Mouse (Mus musculus) MEL (cell line): ENCODE measurements around the gene Adgrv1. TPM values are rescaled to one million over a fixed set of nuclear protein-coding genes. Genes with fewer than 3 reads are reported as not detected.

Experiments
- DNase-seq: peaks from one replicate; pipeline ENCODE4 v3.0.0; 2011; ENCODE audit warnings: low read depth, low spot score
- H3K27ac ChIP-seq: 2 replicates; pipeline ENCODE4 v1.5.1; 2012; ENCODE audit warnings: low read depth, mild to moderate bottlenecking, control low read depth, low read length, moderate library complexity; ENCODE audit not compliant: control insufficient read depth
- H3K27me3 ChIP-seq, 2 experiments: fragments of 150-350 bp in 1 of 2; sonication (generic) in 1 of 2; 2 replicates each; pipeline ENCODE4 v1.6.1; 2012; ENCODE audit warnings: low read length in 2 of 2, mild to moderate bottlenecking in 2 of 2, improper control_type of control experiment in 1 of 2, moderate library complexity in 1 of 2; ENCODE audit not compliant: insufficient read depth in 2 of 2, control insufficient read depth in 1 of 2
- H3K36me3 ChIP-seq, 2 experiments: 2 replicates each; pipeline ENCODE4 v1.6.1; 2012 to 2014; ENCODE audit warnings: low read length in 2 of 2, improper control_type of control experiment in 1 of 2, inconsistent platforms in 1 of 2, mild to moderate bottlenecking in 1 of 2; ENCODE audit not compliant: insufficient read depth in 2 of 2, control insufficient read depth in 1 of 2
- H3K4me1 ChIP-seq, 2 experiments: fragments of 150-350 bp in 1 of 2; sonication (generic) in 1 of 2; 2 replicates each; pipeline ENCODE4 v1.6.1; 2012; ENCODE audit warnings: low read length in 2 of 2, improper control_type of control experiment in 1 of 2, mild to moderate bottlenecking in 1 of 2; ENCODE audit not compliant: insufficient read depth in 2 of 2, control insufficient read depth in 1 of 2
- H3K4me3 ChIP-seq, 2 experiments: fragments of 150-350 bp in 1 of 2; sonication (generic) in 1 of 2; 2 replicates each; pipeline ENCODE4 v1.5.1; 2012; ENCODE audit warnings: low read depth in 2 of 2, low read length in 2 of 2, mild to moderate bottlenecking in 2 of 2, moderate library complexity in 2 of 2, control low read depth in 1 of 2, improper control_type of control experiment in 1 of 2; ENCODE audit not compliant: control insufficient read depth in 1 of 2, insufficient read depth in 1 of 2
- H3K79me2 ChIP-seq: 2 replicates; pipeline ENCODE4 v1.6.1; 2012; ENCODE audit warnings: mild to moderate bottlenecking, low read length, moderate library complexity; ENCODE audit not compliant: control insufficient read depth, poor library complexity, insufficient read depth
- H3K9ac ChIP-seq: 2 replicates; pipeline ENCODE4 v1.6.1; 2012; ENCODE audit warnings: low read depth, mild to moderate bottlenecking, control low read depth, low read length, moderate library complexity; ENCODE audit not compliant: control insufficient read depth, poor library complexity, severe bottlenecking
- H3K9me3 ChIP-seq: fragments of 150-350 bp; sonication (generic); replicated peaks from 2 replicates; pipeline ENCODE4 v1.6.1; 2012; ENCODE audit warnings: mild to moderate bottlenecking, low read length, improper control_type of control experiment, moderate library complexity; ENCODE audit not compliant: insufficient read depth
- BHLHE40 ChIP-seq: IDR thresholded peaks from 2 replicates; pipeline ENCODE4 v1.6.1; 2012; ENCODE audit warnings: low read depth, mild to moderate bottlenecking, inconsistent platforms, low read length, improper control_type of control experiment, borderline replicate concordance
- CTCF ChIP-seq, 3 experiments: IDR thresholded peaks in 2 of 3; conservative IDR thresholded peaks in 1 of 3; 2 replicates each; pipeline ENCODE4 v1.5.1; 2011 to 2012; ENCODE audit warnings: low read length in 3 of 3, low read depth in 2 of 3, mild to moderate bottlenecking in 2 of 3, improper control_type of control experiment in 1 of 3, inconsistent platforms in 1 of 3, mixed read lengths in 1 of 3, moderate library complexity in 1 of 3; ENCODE audit not compliant: control insufficient read depth in 1 of 3, insufficient read depth in 1 of 3, poor library complexity in 1 of 3, severe bottlenecking in 1 of 3
- ELF1 ChIP-seq: IDR thresholded peaks from 2 replicates; pipeline ENCODE4 v1.6.1; 2014; ENCODE audit warnings: low read depth, mild to moderate bottlenecking, inconsistent platforms, low read length, improper control_type of control experiment, moderate library complexity
- GABPA ChIP-seq: IDR thresholded peaks from 2 replicates; pipeline ENCODE4 v1.6.1; 2012; ENCODE audit warnings: low read depth, mild to moderate bottlenecking, inconsistent platforms, low read length, improper control_type of control experiment, moderate library complexity
- GATA1 ChIP-seq: IDR thresholded peaks from 2 replicates; pipeline ENCODE4 v1.6.1; 2011; ENCODE audit warnings: low read depth, low read length, improper control_type of control experiment
- HCFC1 ChIP-seq: IDR thresholded peaks from 2 replicates; pipeline ENCODE4 v1.6.1; 2012; ENCODE audit warnings: low read depth, mild to moderate bottlenecking, inconsistent platforms, low read length, improper control_type of control experiment, moderate library complexity
- KAT2A ChIP-seq: conservative IDR thresholded peaks from 2 replicates; pipeline ENCODE4 v1.6.1; 2012; ENCODE audit warnings: low read depth, low read length, improper control_type of control experiment, inconsistent platforms
- MAFK ChIP-seq: IDR thresholded peaks from 2 replicates; pipeline ENCODE4 v1.6.1; 2011; ENCODE audit warnings: low read depth, mild to moderate bottlenecking, low read length, improper control_type of control experiment, borderline replicate concordance
- MAZ ChIP-seq: IDR thresholded peaks from 2 replicates; pipeline ENCODE4 v1.6.1; 2012; ENCODE audit warnings: low read depth, mild to moderate bottlenecking, inconsistent platforms, low read length, improper control_type of control experiment
- NELFE ChIP-seq: IDR thresholded peaks from 2 replicates; pipeline ENCODE4 v1.6.1; 2011; ENCODE audit warnings: low read depth, low read length, improper control_type of control experiment
- NRF1 ChIP-seq: IDR thresholded peaks from 2 replicates; pipeline ENCODE4 v1.6.1; 2014; ENCODE audit warnings: low read depth, mild to moderate bottlenecking, inconsistent platforms, low read length, improper control_type of control experiment, moderate library complexity; ENCODE audit not compliant: poor library complexity, insufficient read depth, severe bottlenecking
- POLR2AphosphoS5 ChIP-seq: IDR thresholded peaks from 2 replicates; pipeline ENCODE4 v1.6.1; 2012; ENCODE audit warnings: low read depth, borderline replicate concordance, mild to moderate bottlenecking, inconsistent platforms, low read length, moderate library complexity, mixed read lengths
- RAD21 ChIP-seq: IDR thresholded peaks from 2 replicates; pipeline ENCODE4 v1.6.1; 2011; ENCODE audit warnings: mild to moderate bottlenecking, low read depth, low read length, improper control_type of control experiment
- SMC3 ChIP-seq: IDR thresholded peaks from 2 replicates; pipeline ENCODE4 v1.6.1; 2011; ENCODE audit warnings: low read depth, low read length, improper control_type of control experiment
- TBP ChIP-seq: IDR thresholded peaks from 2 replicates; pipeline ENCODE4 v1.8.0; 2011; ENCODE audit warnings: low read depth, low read length, improper control_type of control experiment
- TCF12 ChIP-seq: IDR thresholded peaks from 2 replicates; pipeline ENCODE4 v1.6.1; 2014; ENCODE audit warnings: low read depth, mild to moderate bottlenecking, inconsistent platforms, low read length, improper control_type of control experiment, moderate library complexity
- UBTF ChIP-seq: IDR thresholded peaks from 2 replicates; pipeline ENCODE4 v1.6.1; 2012; ENCODE audit warnings: low read depth, mild to moderate bottlenecking, inconsistent platforms, low read length, improper control_type of control experiment, moderate library complexity, borderline replicate concordance; ENCODE audit not compliant: insufficient read depth
- USF1 ChIP-seq: IDR thresholded peaks from 2 replicates; pipeline ENCODE4 v1.6.1; 2014; ENCODE audit warnings: low read depth, mild to moderate bottlenecking, inconsistent platforms, low read length, improper control_type of control experiment, moderate library complexity
- USF2 ChIP-seq, 2 experiments: IDR thresholded peaks; 2 replicates each; pipeline ENCODE4 v1.6.1; 2011 to 2012; ENCODE audit warnings: improper control_type of control experiment in 2 of 2, low read length in 2 of 2, borderline replicate concordance in 1 of 2, inconsistent platforms in 1 of 2, low read depth in 1 of 2, mild to moderate bottlenecking in 1 of 2; ENCODE audit not compliant: insufficient read depth in 1 of 2
- ZC3H11A ChIP-seq: IDR thresholded peaks from 2 replicates; pipeline ENCODE4 v1.6.1; 2012; ENCODE audit warnings: low read depth, mild to moderate bottlenecking, inconsistent platforms, low read length, improper control_type of control experiment
- polyA plus RNA-seq, 2 experiments: library from polyadenylated mRNA; stranded (reverse) in 1 of 2; unstranded in 1 of 2; fragments of >175 nt in 1 of 2; fragments of >200 nt in 1 of 2; gene quantifications; 2 replicates each; pipeline versions ENCODE4 v1.2.1 to v1.2.4; 2012; ENCODE audit warnings: low replicate concordance in 2 of 2, low read depth in 1 of 2; ENCODE audit not compliant: insufficient read length in 2 of 2, insufficient read depth in 1 of 2, missing spikeins in 1 of 2
- total RNA-seq: library from RNA; depleted of rRNA; stranded (reverse); fragments of 300-350 nt; gene quantifications from 2 replicates; pipeline ENCODE4 v1.2.3, GENCODE M21; 2012

The Adgrv1 gene
- total and polyA plus RNA-seq, 3 experiments: 5.6 to 5.8 TPM; not detected in 1

DNA sequence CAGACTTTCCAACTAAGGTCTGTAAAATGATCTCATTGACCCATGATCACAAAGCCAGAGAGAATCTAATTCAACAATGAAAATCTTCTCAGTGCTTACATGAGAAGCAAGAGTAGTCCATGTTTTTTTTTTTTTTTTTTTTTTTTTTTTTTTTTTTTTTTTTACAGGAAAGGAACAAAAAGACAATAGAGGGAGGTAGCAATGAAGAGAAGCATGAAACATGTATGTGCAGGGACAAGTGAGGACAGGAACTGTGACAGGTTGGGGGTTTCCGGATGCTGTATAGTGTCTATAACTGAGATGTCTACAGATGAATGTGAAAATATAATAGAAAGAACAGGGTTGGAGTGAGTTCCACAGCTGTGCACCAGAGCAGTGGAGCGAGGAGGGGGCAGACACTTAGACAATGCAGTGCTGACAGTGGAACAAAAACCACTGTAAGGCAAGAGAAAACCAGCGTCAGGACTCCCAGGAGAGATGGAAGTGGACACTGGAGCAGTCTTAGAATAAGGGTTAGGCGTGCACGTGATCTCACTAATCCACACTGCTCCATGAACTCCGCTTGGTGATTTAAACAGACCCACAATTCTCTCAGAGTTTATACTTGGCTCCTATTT is 490.6 kb downstream of the Adgrv1 start:
- no peak overlapping the region for H3K9ac ChIP-seq
- no peaks in the 10 kb centered on the region for H3K36me3 ChIP-seq
- H3K4me1 ChIP-seq: no peaks in the 10 kb centered on the region
- no peak overlapping the region for H3K27ac ChIP-seq
- TF ChIP-seq HCFC1: no peak
- TF ChIP-seq KAT2A: no peak
- no peak for TF ChIP-seq GABPA
- TF ChIP-seq CTCF (IDR thresholded peaks at IDR 0.05 in 2 of 3, conservative IDR thresholded peaks at IDR 0.05 in 1 of 3; ENCODE audit: control insufficient read depth in 1 of 3, insufficient read depth in 1 of 3, low read depth in 2 of 3, low read length in 3 of 3, poor library complexity in 1 of 3, severe bottlenecking in 1 of 3): no peak
- TF ChIP-seq USF2 (IDR thresholded peaks at IDR 0.05; ENCODE audit: borderline replicate concordance in 1 of 2, insufficient read depth in 1 of 2, low read depth in 1 of 2, low read length in 2 of 2): no peak
- no peak for TF ChIP-seq TCF12
- TF ChIP-seq GATA1: no peak
- TF ChIP-seq BHLHE40: no peak
- TF ChIP-seq TBP: no peak
- TF ChIP-seq NELFE: no peak
- no peak for TF ChIP-seq SMC3
- no peak for TF ChIP-seq POLR2AphosphoS5
- no peak for TF ChIP-seq ZC3H11A
- no peak for TF ChIP-seq USF1
- TF ChIP-seq NRF1: no peak
- TF ChIP-seq RAD21: no peak
- no peak for TF ChIP-seq UBTF
- TF ChIP-seq MAFK: no peak
- no peak for TF ChIP-seq MAZ
- no peak for TF ChIP-seq ELF1
- H3K79me2 ChIP-seq: no peaks in the 10 kb centered on the region
- no peaks in the 10 kb centered on the region for H3K27me3 ChIP-seq
- no peaks in the 10 kb centered on the region for H3K9me3 ChIP-seq
- no peak for DNase-seq
- H3K4me3 ChIP-seq: no peak overlapping the region
